Mouse (Mus musculus) left cerebral cortex, postnatal 10 days (tissue): ENCODE measurements around the gene Cdkl3. TPM values are rescaled to one million over a fixed set of nuclear protein-coding genes. Genes with fewer than 3 reads are reported as not detected.
A peak's percentile ranks its signal among the peaks of the same experiment; 100 is the strongest.

Source experiments
- DNase-seq, 2 experiments: peaks; one replicate each; pipeline ENCODE4 v3.0.0; 2021 to 2022; ENCODE audit warnings: low spot score in 2 of 2, mixed read lengths in 1 of 2; ENCODE audit errors: extremely low spot score in 1 of 2
- intact Hi-C: fragments of 180-260 bp; cut with DNase I; formaldehyde crosslinking; loops from one replicate; pipeline ENCODE4 v1.15.1; 2025
- total RNA-seq, 2 experiments: library from RNA; stranded (reverse); gene quantifications; 2 replicates each; pipeline ENCODE4 v1.2.3; 2021

Gene Cdkl3
- total RNA-seq: 10 to 100 TPM; 20.4 to 20.7 TPM

- peak; percentile 89 to 96 for DNase-seq
- intact Hi-C loops: loop anchor here (5.0 kb wide), 1 partner anchor 93 kb away; the partner anchor contains the start of gene Ppp2ca
These were observed at the start of gene Cdkl3 for GRCm38 (mm10) chr11:52003772-52004528. Gene Cdkl3 (plus strand): TSS chr11:52004221.

DNA sequence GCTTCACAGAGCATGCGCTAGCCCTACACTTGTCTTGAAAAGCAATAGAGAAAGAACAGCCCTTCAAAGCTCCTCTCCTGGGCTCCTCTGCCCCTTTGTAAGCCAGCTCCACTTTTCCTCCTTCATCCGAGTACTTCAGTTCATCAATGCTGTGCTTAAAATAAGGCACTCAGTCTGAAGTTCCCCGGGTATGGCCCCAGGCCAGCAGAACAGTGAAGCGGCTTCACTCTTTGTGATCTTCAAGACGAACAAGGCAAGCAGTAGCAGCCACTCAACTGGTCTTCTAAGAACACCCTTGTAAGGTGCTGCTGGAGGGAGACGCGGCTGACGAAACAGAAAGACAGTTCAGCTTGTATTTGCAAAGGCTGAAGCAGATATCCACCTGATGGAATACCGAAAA is 47.9 kb upstream of the Cdkl3 start:
- intact Hi-C loops: no loop called here

GRCm38 (mm10) chr11:51957760-51958159 is 46.3 kb upstream of the Cdkl3 start:
- intact Hi-C loops: no loop called here
- no peak for DNase-seq

More for the DNA sequence above, 47.9 kb upstream of the Cdkl3 start:
- DNase-seq: no peak

DNA sequence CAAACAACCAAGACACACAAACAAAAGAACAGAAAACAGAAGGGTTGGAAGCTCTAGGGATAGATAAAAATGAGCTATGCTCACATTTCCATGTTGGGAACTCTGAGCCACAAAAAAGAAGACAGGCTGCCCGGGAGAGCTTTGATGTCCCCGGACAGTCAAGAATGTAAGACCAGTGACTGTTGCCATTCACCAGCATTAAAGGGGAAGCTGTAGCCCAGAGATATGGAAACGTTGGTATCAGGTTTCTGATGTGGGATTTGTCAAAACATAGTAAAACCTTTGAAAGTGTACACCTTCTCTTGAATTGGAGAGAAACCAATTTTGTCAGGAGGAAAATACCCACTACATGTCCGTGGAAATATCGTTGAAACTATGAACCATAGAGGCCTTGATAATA is 44.5 kb upstream of the Cdkl3 start:
- DNase-seq: no peak
- intact Hi-C loops: no loop called here

DNA sequence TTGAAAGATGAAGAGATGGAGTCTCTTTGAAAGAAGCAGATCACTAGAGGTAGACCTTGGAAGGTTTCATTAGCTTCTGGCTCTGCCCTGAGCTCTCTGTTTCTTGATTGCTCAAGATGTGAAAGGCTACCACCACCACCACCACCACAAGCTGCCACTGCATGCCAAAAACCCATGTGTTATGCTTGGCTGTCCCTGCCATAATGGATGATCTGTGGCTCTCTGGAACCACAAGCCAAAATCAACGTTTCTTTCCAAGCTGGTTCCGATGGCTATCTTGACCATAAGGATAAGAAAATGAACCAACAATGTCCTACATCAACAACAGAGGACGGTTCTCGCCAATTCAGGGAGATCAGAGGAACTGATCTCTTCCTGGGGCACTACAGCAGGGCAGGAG is 44.0 kb upstream of the Cdkl3 start:
- intact Hi-C loops: no loop called here
- DNase-seq: no peak

- DNase-seq: peak; percentile 40 to 57
- intact Hi-C loops: no loop called here
These were observed 43.0 kb upstream of the Cdkl3 start for GRCm38 (mm10) chr11:51960967-51961471.

DNA sequence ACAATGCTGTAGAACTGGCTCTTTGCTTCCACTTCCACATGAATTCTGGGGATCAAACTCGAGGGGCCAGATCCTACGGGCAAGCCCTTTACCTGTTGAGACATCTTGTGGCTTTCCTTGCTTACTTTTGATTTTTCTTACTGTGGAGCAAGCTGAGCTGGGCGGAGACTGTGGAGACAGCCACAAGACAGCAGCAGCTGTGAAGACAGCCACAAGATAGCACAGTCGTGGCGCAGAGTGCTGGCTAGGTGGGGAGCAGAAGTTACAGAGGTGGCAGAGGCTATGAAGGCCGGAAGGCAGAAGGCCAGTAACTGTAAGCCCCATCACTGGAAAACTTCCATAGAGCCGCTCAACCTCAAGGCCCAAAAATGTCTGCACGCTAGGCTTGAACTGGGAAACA is 42.3 kb upstream of the Cdkl3 start:
- intact Hi-C loops: no loop called here
- no peak for DNase-seq

- intact Hi-C loops: no loop called here
These were observed 41.7 kb upstream of the Cdkl3 start for GRCm38 (mm10) chr11:51962277-51962676.

DNA sequence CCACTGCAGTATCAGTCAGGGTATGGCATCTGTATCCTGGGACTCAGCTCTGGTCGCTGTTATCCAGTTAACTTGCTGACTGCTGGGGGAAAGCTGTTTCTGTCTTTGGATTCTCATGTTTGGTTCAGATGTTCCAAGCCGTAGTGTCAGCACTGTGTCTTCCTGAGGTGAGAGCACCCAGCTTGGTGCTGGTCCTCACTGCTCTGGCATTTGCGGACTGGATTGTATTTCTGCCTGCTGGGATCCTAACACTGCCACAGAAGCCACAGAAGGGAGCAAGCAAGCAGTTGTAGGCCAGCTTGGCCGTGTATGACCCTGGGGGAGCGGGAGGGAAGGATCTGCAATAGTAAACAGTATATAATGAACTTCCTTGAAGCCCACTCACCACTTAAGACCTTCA is 37.4 kb upstream of the Cdkl3 start:
- no peak for DNase-seq
- intact Hi-C loops: loop anchor here (2.0 kb wide), 2 partner anchors 110 to 148 kb away; partner anchors contain the start of gene Jade2

More at GRCm38 (mm10) chr11:51962277-51962676, 41.7 kb upstream of the Cdkl3 start:
- no peak for DNase-seq

DNA sequence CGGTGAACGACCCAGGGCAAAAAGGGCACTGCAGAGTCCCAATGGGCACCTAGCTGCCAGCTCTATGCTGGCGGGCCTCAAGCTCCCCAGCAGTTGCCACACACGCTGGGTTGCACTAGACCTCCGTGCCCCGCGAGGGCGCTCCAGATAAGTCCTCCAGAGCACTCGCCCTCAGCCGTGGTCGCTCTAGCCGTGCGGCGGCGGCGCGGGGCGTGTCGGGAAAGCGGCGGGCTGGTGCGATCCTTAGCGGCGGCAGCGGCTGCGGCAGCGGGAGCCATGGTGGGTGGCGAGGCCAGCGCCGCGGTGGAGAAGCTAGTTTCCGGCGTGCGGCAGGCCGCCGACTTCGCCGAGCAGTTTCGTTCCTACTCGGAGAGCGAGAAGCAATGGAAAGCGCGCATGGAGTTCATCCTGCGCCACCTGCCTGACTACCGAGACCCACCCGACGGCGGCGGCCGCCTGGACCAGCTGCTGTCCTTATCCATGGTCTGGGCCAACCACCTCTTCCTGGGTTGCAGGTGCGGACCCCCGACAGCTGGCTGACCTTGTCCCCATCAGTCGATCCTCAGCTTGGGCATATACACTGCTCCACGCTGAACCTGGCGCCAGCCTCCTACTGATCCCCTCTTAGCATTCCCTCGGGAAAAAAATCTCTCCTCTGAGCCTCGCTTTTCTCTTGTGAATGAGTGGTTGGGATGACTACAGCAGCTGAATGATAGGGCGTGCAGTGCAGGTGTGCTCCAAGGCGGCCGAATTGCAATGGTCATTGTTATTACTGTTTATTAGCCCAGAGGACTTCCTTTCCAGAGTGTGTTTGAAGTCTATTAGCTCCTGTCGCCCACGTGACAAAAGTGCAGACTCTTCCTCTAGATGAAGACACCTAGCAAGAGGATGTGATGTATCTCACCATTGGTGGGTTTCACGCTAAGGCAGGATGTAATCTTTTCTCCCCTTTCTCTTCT is 36.3 kb upstream of the Cdkl3 start, which contains the start of gene Cdkn2aipnl:
Gene Cdkn2aipnl, plus strand, starts transcription at position 219 of the 959 bp plus-strand sequence.
- DNase-seq: peak; percentile 90 to 96
- intact Hi-C loops: loop anchor here (2.0 kb wide), 2 partner anchors 111 to 149 kb away; partner anchors contain the start of gene Jade2

DNA sequence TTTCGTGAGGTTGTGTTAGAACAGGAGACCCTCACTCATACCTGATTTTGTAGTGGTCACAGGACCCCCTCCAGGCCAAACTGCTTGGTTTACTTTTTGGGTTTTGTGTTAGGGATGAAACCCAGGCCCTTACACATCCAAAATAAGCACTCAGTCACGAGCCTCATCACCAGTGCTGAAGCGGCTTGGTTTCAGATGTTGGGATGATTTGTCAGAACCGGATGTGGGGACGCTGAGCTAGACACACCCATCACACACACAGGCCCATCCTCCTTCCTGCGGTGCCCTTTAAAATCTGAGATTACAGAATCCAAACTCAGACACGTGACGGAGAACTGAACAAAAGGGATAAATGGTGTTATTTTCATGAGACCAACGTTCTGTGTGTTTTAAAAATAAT is 35.1 kb upstream of the Cdkl3 start:
- intact Hi-C loops: no loop called here
- no peak for DNase-seq

- no peak for DNase-seq
- intact Hi-C loops: no loop called here
These were observed 34.5 kb upstream of the Cdkl3 start for GRCm38 (mm10) chr11:51969511-51969910.

GRCm38 (mm10) chr11:51971644-51972043 is 32.4 kb upstream of the Cdkl3 start:
- no peak for DNase-seq
- intact Hi-C loops: no loop called here

GRCm38 (mm10) chr11:51999611-52000289 is 4.3 kb upstream of the Cdkl3 start:
- intact Hi-C loops: loop anchor here (5.0 to 10.0 kb wide), 2 partner anchors 98 to 275 kb away; partner anchors contain the start of gene Ppp2ca
- DNase-seq: peak; percentile 12 to 72

GRCm38 (mm10) chr11:52000290-52000962 is 3.6 kb upstream of the Cdkl3 start, which contains the start of gene Ube2b:
Gene Ube2b (minus strand): TSS chr11:52000762.
- peak; percentile 97 for DNase-seq
- intact Hi-C loops: loop anchor here (5.0 kb wide), 1 partner anchor 97 kb away; the partner anchor contains the start of gene Ppp2ca

GRCm38 (mm10) chr11:52001341-52001740 is 2.7 kb upstream of the Cdkl3 start:
- DNase-seq: no peak
- intact Hi-C loops: loop anchor here (5.0 kb wide), 1 partner anchor 96 kb away; the partner anchor contains the start of gene Ppp2ca

- intact Hi-C loops: loop anchor here (5.0 kb wide), 1 partner anchor 95 kb away; the partner anchor contains the start of gene Ppp2ca
- DNase-seq: no peak
These were observed 2.2 kb upstream of the Cdkl3 start for GRCm38 (mm10) chr11:52001861-52002260.
